Mouse (Mus musculus): ENCODE measurements at regions not wholly inside any gene's neighbourhood (a gene's known extent, or its start where the extent isn't known, plus 50 kb on each side); places are given as distances from the start of the nearest gene placed in this dataset.

- WGBS: 72% methylated on average over 2 of the region's 2 CpGs
Observed at GRCm38 (mm10) chr7:58460939-58461338, 195.0 kb upstream of the Atp10a start.

GRCm38 (mm10) chr7:58473150-58473549 lies 182.8 kb upstream of the Atp10a start:
- Histone ChIP-seq H3K9me3 (ENCODE audit: low read length) (no peaks in the 10 kb centered on the region), H3K36me3 (ENCODE audit: insufficient read depth, low read length) (no peaks in the 10 kb centered on the region), H3K4me1 (ENCODE audit: insufficient read depth, low read depth, low read length) (no peaks in the 10 kb centered on the region), H3K27me3 (replicated peaks; ENCODE audit: insufficient read depth, low read length) (no peaks in the 10 kb centered on the region), H3K27ac (ENCODE audit: low read length) (no peak overlapping the region), H3K4me2 (replicated peaks; ENCODE audit: low read depth, low read length) (no peak overlapping the region), H3K9ac (replicated peaks; ENCODE audit: low read depth) (no peak overlapping the region), H3K4me3 (ENCODE audit: low read depth, low read length) (no peak overlapping the region)
- TF ChIP-seq EP300 (IDR thresholded peaks at IDR 0.05): no peak
- no peak for TF ChIP-seq CTCF (IDR thresholded peaks at IDR 0.05)
- no peak for ATAC-seq
- 51% methylated on average over 3 of the region's 3 CpGs for WGBS
- no peak for DNase-seq (ENCODE audit: low spot score)

More at GRCm38 (mm10) chr7:58460939-58461338, 195.0 kb upstream of the Atp10a start:
- H3K36me3 ChIP-seq (ENCODE audit: insufficient read depth, low read length): no peaks in the 10 kb centered on the region
- no peak overlapping the region for H3K4me3 ChIP-seq (ENCODE audit: low read depth, low read length)
- H3K4me2 ChIP-seq (replicated peaks; ENCODE audit: low read depth, low read length): no peak overlapping the region
- TF ChIP-seq CTCF (IDR thresholded peaks at IDR 0.05): no peak
- TF ChIP-seq EP300 (IDR thresholded peaks at IDR 0.05): no peak
- H3K9me3 ChIP-seq (ENCODE audit: low read length): no peaks in the 10 kb centered on the region
- H3K9ac ChIP-seq (replicated peaks; ENCODE audit: low read depth): no peak overlapping the region
- no peaks in the 10 kb centered on the region for H3K4me1 ChIP-seq (ENCODE audit: insufficient read depth, low read depth, low read length)
- no peak overlapping the region for H3K27ac ChIP-seq (ENCODE audit: low read length)
- ATAC-seq (no peak), DNase-seq (ENCODE audit: low spot score) (no peak)
- no peaks in the 10 kb centered on the region for H3K27me3 ChIP-seq (replicated peaks; ENCODE audit: insufficient read depth, low read length)

DNA sequence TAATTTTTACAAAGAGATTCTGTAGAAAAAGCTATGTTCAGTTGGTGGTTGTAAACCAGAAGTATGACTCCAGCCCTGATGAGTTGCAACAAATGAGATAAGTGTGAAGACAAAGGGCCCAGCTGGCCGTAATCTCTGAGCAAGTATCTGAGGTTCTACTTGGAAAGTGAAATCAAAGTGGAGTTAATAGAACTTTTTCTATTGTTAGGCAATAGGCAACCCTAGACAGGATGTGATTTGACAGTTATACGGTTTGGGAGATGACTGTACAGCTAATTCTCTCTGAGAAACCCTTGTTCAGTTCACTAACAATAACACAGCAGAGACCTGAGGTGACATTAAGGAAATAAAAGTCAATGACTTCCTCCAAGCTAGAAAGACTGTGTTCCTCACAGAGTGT lies 180.8 kb upstream of the Atp10a start:
- Histone ChIP-seq H3K4me3 (ENCODE audit: low read depth, low read length) (no peak overlapping the region), H3K4me2 (replicated peaks; ENCODE audit: low read depth, low read length) (no peak overlapping the region), H3K4me1 (ENCODE audit: insufficient read depth, low read depth, low read length) (no peaks in the 10 kb centered on the region), H3K27me3 (replicated peaks; ENCODE audit: insufficient read depth, low read length) (no peaks in the 10 kb centered on the region), H3K9ac (replicated peaks; ENCODE audit: low read depth) (no peak overlapping the region), H3K27ac (ENCODE audit: low read length) (no peak overlapping the region), H3K36me3 (ENCODE audit: insufficient read depth, low read length) (no peaks in the 10 kb centered on the region), H3K9me3 (ENCODE audit: low read length) (no peaks in the 10 kb centered on the region)
- ATAC-seq (no peak), DNase-seq (ENCODE audit: low spot score) (peak; percentile 13)
- no peak for TF ChIP-seq CTCF (IDR thresholded peaks at IDR 0.05)
- TF ChIP-seq EP300 (IDR thresholded peaks at IDR 0.05): no peak
- WGBS: 49% methylated on average over 2 of the region's 2 CpGs

GRCm38 (mm10) chr7:58488250-58488649 lies 167.7 kb upstream of the Atp10a start:
- Histone ChIP-seq H3K36me3 (ENCODE audit: insufficient read depth, low read length) (no peaks in the 10 kb centered on the region), H3K27me3 (replicated peaks; ENCODE audit: insufficient read depth, low read length) (no peaks in the 10 kb centered on the region), H3K4me3 (ENCODE audit: low read depth, low read length) (no peak overlapping the region), H3K4me2 (replicated peaks; ENCODE audit: low read depth, low read length) (no peak overlapping the region), H3K4me1 (ENCODE audit: insufficient read depth, low read depth, low read length) (no peaks in the 10 kb centered on the region), H3K9me3 (ENCODE audit: low read length) (no peaks in the 10 kb centered on the region), H3K27ac (ENCODE audit: low read length) (no peak overlapping the region), H3K9ac (replicated peaks; ENCODE audit: low read depth) (no peak overlapping the region)
- TF ChIP-seq CTCF (IDR thresholded peaks at IDR 0.05): no peak
- no peak for TF ChIP-seq EP300 (IDR thresholded peaks at IDR 0.05)
- DNase-seq (ENCODE audit: low spot score): no peak
- WGBS: 66% methylated on average over 2 of the region's 2 CpGs
- ATAC-seq: no peak

Measured in lung, postnatal 0 days (tissue).